Mouse (Mus musculus) heart, embryonic 12.5 days (tissue): Measurements from ENCODE around the gene S100a10. TPM values are rescaled to one million over a fixed set of nuclear protein-coding genes. Genes with fewer than 3 reads are reported as not detected.
"Not testable (repeated sequence)": the region's sequence is repeated elsewhere in the genome, so short reads cannot be mapped to it uniquely, and the experiment has no call there.

Experiments used
- ATAC-seq: fragments of 200-750 bp; cut with Nextera tagmentation; 2 replicates; pipeline ENCODE4 v1.8.0; 2017; ENCODE audit warnings: moderate TSS enrichment, moderate library complexity; ENCODE audit not compliant: insufficient number of reproducible peaks, low FRiP score
- H3K27ac ChIP-seq: fragments of 300-500 bp; sonication (generic); 2 replicates; pipeline ENCODE4 v1.5.1; 2016; ENCODE audit warnings: mild to moderate bottlenecking, moderate library complexity; ENCODE audit not compliant: poor library complexity, severe bottlenecking
- H3K27me3 ChIP-seq: fragments of 300-500 bp; sonication (generic); replicated peaks from 2 replicates; pipeline ENCODE4 v1.6.1; 2016; ENCODE audit warnings: mild to moderate bottlenecking, moderate library complexity
- H3K36me3 ChIP-seq: fragments of 300-500 bp; sonication (generic); 2 replicates; pipeline ENCODE4 v1.6.1; 2016; ENCODE audit warnings: mild to moderate bottlenecking, moderate library complexity
- H3K4me1 ChIP-seq: fragments of 300-500 bp; sonication (generic); replicated peaks from 2 replicates; pipeline ENCODE4 v1.6.1; 2016; ENCODE audit warnings: mild to moderate bottlenecking
- H3K4me2 ChIP-seq: fragments of 300-500 bp; sonication (generic); 2 replicates; pipeline ENCODE4 v1.6.1; 2016; ENCODE audit warnings: mild to moderate bottlenecking, moderate library complexity
- H3K4me3 ChIP-seq: fragments of 300-500 bp; sonication (generic); 2 replicates; pipeline ENCODE4 v1.5.1; 2016; ENCODE audit warnings: mild to moderate bottlenecking
- H3K9ac ChIP-seq: fragments of 300-500 bp; sonication (generic); 2 replicates; pipeline ENCODE4 v1.6.1; 2016; ENCODE audit warnings: mild to moderate bottlenecking, moderate library complexity
- H3K9me3 ChIP-seq: fragments of 300-500 bp; sonication (generic); replicated peaks from 2 replicates; pipeline ENCODE4 v1.6.1; 2016; ENCODE audit warnings: mild to moderate bottlenecking, moderate library complexity
- polyA plus RNA-seq: library from polyadenylated mRNA; unstranded; fragments of >200 nt; fragmentation: Nextera tagmentation; extraction: Ambion mirVana; gene quantifications from 2 replicates; pipeline ENCODE4 v1.2.1, GENCODE M21; 2016

Gene S100a10
- polyA plus RNA-seq, 1 experiment from 2014 or later: 199 TPM

DNA sequence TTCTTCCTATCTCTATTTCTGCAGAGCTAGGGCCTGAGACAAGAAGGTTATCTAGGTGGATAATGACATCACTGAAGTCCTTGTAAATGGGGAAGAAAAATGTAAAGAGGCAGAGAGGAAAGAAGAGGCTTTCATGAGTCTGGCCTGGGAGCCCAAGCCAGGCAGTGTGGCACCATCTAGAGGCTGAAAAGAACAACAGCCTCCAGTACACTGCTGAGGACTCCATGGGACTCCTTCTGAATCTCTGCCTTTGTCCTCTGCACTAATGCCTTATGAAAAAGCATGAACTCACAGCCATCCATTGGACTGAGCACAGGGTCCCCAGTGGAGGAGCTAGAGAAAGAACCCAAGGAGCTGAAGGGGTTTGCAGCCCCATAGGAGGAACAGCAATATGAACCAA, 54.1 kb downstream of the S100a10 start:
- H3K4me3 ChIP-seq, H3K27me3 ChIP-seq, H3K4me1 ChIP-seq, H3K4me2 ChIP-seq, H3K36me3 ChIP-seq, H3K9me3 ChIP-seq, H3K27ac ChIP-seq, H3K9ac ChIP-seq, ATAC-seq: not testable (repeated sequence)

Other genes with a start within 250 kb of the S100a10 start
- not detected in 2 replicates for gene Hrnr, start 235.3 kb upstream of the S100a10 start, polyA plus RNA-seq
- gene Rptn, start 161.4 kb upstream of the S100a10 start, polyA plus RNA-seq: not detected in 2 replicates
- gene Tchh, start 112.8 kb upstream of the S100a10 start, polyA plus RNA-seq: 0.76 and 0.93 TPM in 2 replicates
- gene Tchhl1, start 86.3 kb upstream of the S100a10 start, polyA plus RNA-seq: not detected in 2 replicates
- 860 and 874 TPM in 2 replicates for gene S100a11, start 34.6 kb upstream of the S100a10 start, polyA plus RNA-seq
- not detected in 2 replicates for gene Tdpoz2, start 97.6 kb downstream of the S100a10 start, polyA plus RNA-seq
- gene Tdpoz1, start 121.2 kb downstream of the S100a10 start, polyA plus RNA-seq: not detected in 2 replicates
- gene Gm37596, start 138.0 kb downstream of the S100a10 start, polyA plus RNA-seq: not detected in 2 replicates
- not detected in 2 replicates for gene Gm5773, start 217.9 kb downstream of the S100a10 start, polyA plus RNA-seq
- gene Tdpoz4, start 241.3 kb downstream of the S100a10 start, polyA plus RNA-seq: not detected in 2 replicates